Mouse (Mus musculus): ENCODE results near the gene Rfc2. TPM values are rescaled to one million over a fixed set of nuclear protein-coding genes. Genes with fewer than 3 reads are reported as not detected.

Rfc2 gene
- polyA plus RNA-seq, 1 experiment from 2014 or later, result 375 TPM

DNA sequence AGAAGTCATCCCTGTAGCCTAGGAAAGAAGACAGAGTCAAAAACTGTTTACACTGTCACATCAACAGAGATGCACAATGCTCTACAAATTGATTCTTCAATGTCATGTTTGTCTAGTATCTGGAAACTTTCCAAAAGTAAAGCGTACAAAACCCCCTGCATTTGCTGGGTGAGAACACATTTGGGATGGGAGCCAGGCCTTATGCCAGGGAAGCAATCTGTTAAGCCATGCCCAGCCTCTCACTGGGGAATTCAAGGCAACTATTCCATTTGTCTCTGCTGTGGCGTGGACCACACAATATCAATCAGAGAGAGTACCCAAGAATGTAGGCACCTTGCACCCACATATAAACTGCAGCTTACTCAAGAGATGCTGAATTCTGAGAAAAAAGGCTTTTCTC is 40.9 kb downstream of the Rfc2 start:
- WGBS, result 91% methylated on average over 2 of the region's 2 CpGs

DNA sequence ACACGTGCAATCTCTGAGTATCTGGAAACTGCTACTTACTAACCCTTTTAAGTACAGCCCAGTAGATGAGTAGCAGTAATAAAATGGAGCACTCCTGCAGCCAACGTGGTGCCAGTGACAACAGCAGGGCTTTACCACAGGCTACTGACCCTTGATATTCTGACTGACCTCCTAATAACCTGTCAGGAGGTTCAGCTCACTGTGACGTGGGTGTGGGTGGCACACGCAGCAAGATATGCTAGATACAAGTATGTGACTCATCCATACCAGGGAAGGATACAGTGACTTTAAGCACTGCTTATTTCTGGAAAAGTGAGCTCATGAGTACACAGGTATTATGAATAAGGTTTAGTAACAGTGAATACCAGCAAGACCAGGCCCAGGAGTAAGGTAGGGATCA is 48.3 kb downstream of the Rfc2 start:
- no peaks in the 10 kb centered on the region for H3K27me3 ChIP-seq (ENCODE audit: control insufficient read depth, insufficient read depth, low read length)
- H3K9ac ChIP-seq (ENCODE audit: low read length), result no peak overlapping the region
- peaks cover 13% of the 10 kb centered on the region for H3K36me3 ChIP-seq (ENCODE audit: control insufficient read depth, insufficient read depth, low read length)
- WGBS, result 83% methylated on average over 4 of the region's 4 CpGs
- no peak for ATAC-seq (replicated peaks; ENCODE audit: low FRiP score)
- H3K27ac ChIP-seq (ENCODE audit: low read depth, low read length), result no peak overlapping the region
- no peak overlapping the region for H3K4me3 ChIP-seq (ENCODE audit: low read depth, low read length)
- no peaks in the 10 kb centered on the region for H3K9me3 ChIP-seq (ENCODE audit: control insufficient read depth, low read length)
- H3K4me1 ChIP-seq (replicated peaks; ENCODE audit: control insufficient read depth, insufficient read depth, low read length), result no peaks in the 10 kb centered on the region
- DNase-seq (ENCODE audit: low spot score), result no peak
- H3K4me2 ChIP-seq (ENCODE audit: low read depth, low read length, severe bottlenecking), result no peak overlapping the region

More for the DNA sequence above, 40.9 kb downstream of the Rfc2 start:
- Histone ChIP-seq H3K9ac (ENCODE audit: low read length) (no peak overlapping the region), H3K4me1 (replicated peaks; ENCODE audit: control insufficient read depth, insufficient read depth, low read length) (no peaks in the 10 kb centered on the region), H3K4me2 (ENCODE audit: low read depth, low read length, severe bottlenecking) (no peak overlapping the region), H3K36me3 (ENCODE audit: control insufficient read depth, insufficient read depth, low read length) (peaks cover 48% of the 10 kb centered on the region), H3K27me3 (ENCODE audit: control insufficient read depth, insufficient read depth, low read length) (no peaks in the 10 kb centered on the region), H3K4me3 (ENCODE audit: low read depth, low read length) (no peak overlapping the region), H3K27ac (ENCODE audit: low read depth, low read length) (no peak overlapping the region), H3K9me3 (ENCODE audit: control insufficient read depth, low read length) (no peaks in the 10 kb centered on the region)
- no peak for DNase-seq (ENCODE audit: low spot score)
- no peak for ATAC-seq (replicated peaks; ENCODE audit: low FRiP score)

DNA sequence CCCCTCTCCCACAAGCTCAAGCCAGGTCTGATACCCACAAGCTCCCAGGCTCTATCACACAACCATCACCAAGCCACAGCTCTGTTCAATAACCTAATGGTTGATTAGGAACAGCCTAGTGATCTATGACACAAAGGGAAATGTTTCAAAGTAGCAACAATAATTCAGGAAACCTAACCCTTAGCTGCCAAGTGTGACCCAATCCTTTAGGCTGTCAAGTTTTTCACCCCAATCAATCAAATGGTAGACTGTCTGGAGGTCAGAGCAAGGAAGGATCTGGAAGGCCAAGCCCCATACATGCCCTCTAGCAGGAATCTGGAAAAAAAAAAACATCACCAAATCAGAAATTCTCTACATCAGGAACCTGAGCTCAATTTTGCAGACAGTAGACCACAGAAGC is 49.7 kb downstream of the Rfc2 start:
- H3K4me2 ChIP-seq (ENCODE audit: low read depth, low read length, severe bottlenecking), result no peak overlapping the region
- H3K4me1 ChIP-seq (replicated peaks; ENCODE audit: control insufficient read depth, insufficient read depth, low read length), result no peaks in the 10 kb centered on the region
- H3K27me3 ChIP-seq (ENCODE audit: control insufficient read depth, insufficient read depth, low read length), result no peaks in the 10 kb centered on the region
- no peaks in the 10 kb centered on the region for H3K9me3 ChIP-seq (ENCODE audit: control insufficient read depth, low read length)
- no peak for DNase-seq (ENCODE audit: low spot score)
- no peak overlapping the region for H3K4me3 ChIP-seq (ENCODE audit: low read depth, low read length)
- H3K9ac ChIP-seq (ENCODE audit: low read length), result no peak overlapping the region
- no peak for ATAC-seq (replicated peaks; ENCODE audit: low FRiP score)
- peaks cover under 1% of the 10 kb centered on the region; the same call in 1 of the 2 replicates for H3K36me3 ChIP-seq (ENCODE audit: control insufficient read depth, insufficient read depth, low read length)
- H3K27ac ChIP-seq (ENCODE audit: low read depth, low read length), result no peak overlapping the region

DNA sequence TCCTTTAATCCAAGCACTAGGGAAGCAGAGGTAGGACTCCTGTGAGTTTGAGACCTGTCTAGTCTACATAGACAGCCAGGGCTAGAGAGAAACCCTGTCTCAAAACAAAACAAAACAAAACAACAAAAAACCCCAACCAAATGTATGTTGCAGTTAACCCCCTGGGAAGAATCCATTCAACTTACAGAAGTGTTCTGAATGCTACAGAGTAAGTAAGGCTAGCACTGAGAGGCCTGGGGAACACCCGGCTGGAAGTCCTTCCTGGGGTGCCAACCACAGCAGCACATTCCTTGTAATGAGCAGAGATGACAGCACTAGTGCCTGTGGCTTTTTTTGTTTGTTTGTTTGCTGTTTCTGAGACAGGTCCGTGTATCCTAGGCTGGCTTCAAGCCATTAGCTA is 51.7 kb downstream of the Rfc2 start:
- Histone ChIP-seq H3K9me3 (ENCODE audit: control insufficient read depth, low read length) (no peaks in the 10 kb centered on the region), H3K27ac (ENCODE audit: low read depth, low read length) (no peak overlapping the region), H3K9ac (ENCODE audit: low read length) (no peak overlapping the region), H3K27me3 (ENCODE audit: control insufficient read depth, insufficient read depth, low read length) (no peaks in the 10 kb centered on the region), H3K4me1 (replicated peaks; ENCODE audit: control insufficient read depth, insufficient read depth, low read length) (peaks cover 3% of the 10 kb centered on the region), H3K36me3 (ENCODE audit: control insufficient read depth, insufficient read depth, low read length) (no peaks in the 10 kb centered on the region; the same call in 1 of the 2 replicates), H3K4me2 (ENCODE audit: low read depth, low read length, severe bottlenecking) (no peak overlapping the region), H3K4me3 (ENCODE audit: low read depth, low read length) (no peak overlapping the region)
- ATAC-seq (replicated peaks; ENCODE audit: low FRiP score), result no peak
- DNase-seq (ENCODE audit: low spot score), result no peak
- WGBS, result 73% methylated on average over 2 of the region's 2 CpGs

DNA sequence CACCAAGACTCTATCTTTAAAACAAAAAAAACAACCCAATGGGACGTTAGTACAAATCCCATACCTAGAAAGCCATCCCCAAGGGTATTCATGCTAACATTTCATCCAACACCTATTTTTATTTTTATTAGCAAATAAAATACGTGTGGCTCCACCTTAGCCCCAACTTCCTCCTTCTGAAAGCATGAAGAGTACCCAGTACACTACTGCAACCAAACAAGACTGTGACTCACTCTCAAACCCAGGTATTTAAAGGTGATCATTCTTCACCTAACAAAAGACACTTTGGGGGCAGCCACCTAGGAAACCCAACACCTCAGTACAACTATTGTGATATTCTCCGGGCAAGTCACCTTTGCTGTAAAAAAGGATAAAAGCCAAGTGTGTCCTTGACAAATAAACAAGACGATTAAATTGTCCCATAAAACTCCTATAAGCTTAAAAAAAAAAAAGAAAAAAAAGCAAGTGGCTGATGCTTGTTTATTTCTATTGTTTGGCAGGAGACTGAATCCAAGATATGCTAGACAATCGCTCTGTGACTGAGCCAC is 56.7 kb downstream of the Rfc2 start:
- no peak for ATAC-seq (replicated peaks; ENCODE audit: low FRiP score)

DNA sequence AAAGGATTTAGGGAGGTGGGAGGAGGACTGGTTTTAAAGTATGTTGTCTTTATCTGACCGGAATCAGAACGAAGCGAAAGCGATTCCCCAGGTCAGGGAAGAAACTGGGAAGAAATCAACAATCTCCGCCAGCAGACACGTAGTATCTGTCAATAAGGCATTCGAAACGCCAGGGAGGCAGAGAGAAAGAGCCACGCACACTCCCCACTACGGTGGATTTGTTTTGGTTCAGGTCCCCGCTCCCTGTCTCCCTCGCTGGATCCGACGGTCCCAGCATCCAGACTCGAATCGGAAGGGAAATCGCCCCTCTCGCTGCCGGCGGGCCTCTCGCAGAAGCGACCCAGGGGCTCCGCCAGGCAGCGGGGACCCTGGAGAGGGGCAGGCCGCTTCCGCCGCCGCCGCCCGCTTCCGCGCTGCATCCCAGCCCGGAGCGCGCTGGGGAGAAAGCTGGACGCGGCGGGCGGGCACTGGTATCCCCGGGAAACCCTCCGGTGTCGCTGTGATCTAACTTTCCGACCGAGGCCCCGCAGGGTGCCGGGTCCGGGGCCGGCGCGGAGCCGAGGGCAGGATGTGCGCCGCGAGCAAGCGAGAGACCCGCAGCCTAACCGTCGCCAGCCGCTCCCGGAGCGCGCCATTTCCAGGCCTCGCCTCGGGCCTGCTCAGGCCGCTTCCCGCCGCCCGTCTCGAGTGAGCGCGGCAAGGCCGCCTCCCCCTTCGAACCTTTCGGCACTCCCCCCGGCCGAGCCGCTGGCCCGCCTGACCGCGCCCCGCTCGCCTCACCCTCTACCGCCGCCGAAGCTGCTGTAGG is 57.5 kb downstream of the Rfc2 start:
- no peaks in the 10 kb centered on the region; the same call in 1 of the 2 replicates for H3K36me3 ChIP-seq (ENCODE audit: control insufficient read depth, insufficient read depth, low read length)
- no peak for DNase-seq (ENCODE audit: low spot score)
- H3K9me3 ChIP-seq (ENCODE audit: control insufficient read depth, low read length), result no peaks in the 10 kb centered on the region
- peak overlapping the region; percentile 99 for H3K9ac ChIP-seq (ENCODE audit: low read length)
- H3K4me1 ChIP-seq (replicated peaks; ENCODE audit: control insufficient read depth, insufficient read depth, low read length), result peaks cover 6% of the 10 kb centered on the region
- H3K27me3 ChIP-seq (ENCODE audit: control insufficient read depth, insufficient read depth, low read length), result no peaks in the 10 kb centered on the region
- ATAC-seq (replicated peaks; ENCODE audit: low FRiP score), result peak; percentile 73
- H3K27ac ChIP-seq (ENCODE audit: low read depth, low read length), result peak overlapping the region; percentile 85
- WGBS, result under 1% methylated on average over 83 of the region's 85 CpGs
- H3K4me2 ChIP-seq (ENCODE audit: low read depth, low read length, severe bottlenecking), result peak overlapping the region; percentile 87
- H3K4me3 ChIP-seq (ENCODE audit: low read depth, low read length), result peak overlapping the region; percentile 99

More for the DNA sequence above, 56.7 kb downstream of the Rfc2 start:
- no peak for DNase-seq (ENCODE audit: low spot score)
- Histone ChIP-seq H3K4me2 (ENCODE audit: low read depth, low read length, severe bottlenecking) (peak overlapping the region; percentile 87), H3K27me3 (ENCODE audit: control insufficient read depth, insufficient read depth, low read length) (no peaks in the 10 kb centered on the region), H3K9me3 (ENCODE audit: control insufficient read depth, low read length) (no peaks in the 10 kb centered on the region), H3K36me3 (ENCODE audit: control insufficient read depth, insufficient read depth, low read length) (no peaks in the 10 kb centered on the region; the same call in 1 of the 2 replicates), H3K27ac (ENCODE audit: low read depth, low read length) (no peak overlapping the region), H3K9ac (ENCODE audit: low read length) (peak overlapping the region; percentile 99), H3K4me1 (replicated peaks; ENCODE audit: control insufficient read depth, insufficient read depth, low read length) (peaks cover 6% of the 10 kb centered on the region), H3K4me3 (ENCODE audit: low read depth, low read length) (peak overlapping the region; percentile 99)
- WGBS, result 39% methylated on average over 5 of the region's 5 CpGs

DNA sequence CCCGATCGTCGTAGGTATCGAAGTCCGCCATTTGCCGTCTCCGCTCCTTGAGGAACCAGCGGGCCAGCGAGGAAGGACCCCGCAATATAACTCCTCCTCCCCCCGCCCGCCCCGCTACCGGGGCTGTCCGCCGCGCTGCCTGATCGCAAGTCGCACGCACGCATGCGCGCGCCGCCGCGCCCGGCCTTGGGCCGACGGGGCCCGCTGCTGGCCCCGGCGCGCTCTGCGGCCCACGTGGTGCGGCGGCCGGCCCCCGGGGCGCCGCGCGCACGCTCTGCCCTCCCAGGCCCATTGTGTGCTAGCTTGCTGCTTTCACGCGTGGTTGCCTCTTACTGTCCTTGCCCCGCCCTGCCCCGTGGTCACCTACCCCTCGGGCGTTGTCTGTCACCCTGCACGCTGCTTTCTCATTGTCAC is 58.1 kb downstream of the Rfc2 start, which contains the start of gene Eif4h:
Eif4h (minus strand) TSS at position 222 of the 414 bp plus-strand sequence.
- under 1% methylated on average over 52 of the region's 52 CpGs for WGBS

DNA sequence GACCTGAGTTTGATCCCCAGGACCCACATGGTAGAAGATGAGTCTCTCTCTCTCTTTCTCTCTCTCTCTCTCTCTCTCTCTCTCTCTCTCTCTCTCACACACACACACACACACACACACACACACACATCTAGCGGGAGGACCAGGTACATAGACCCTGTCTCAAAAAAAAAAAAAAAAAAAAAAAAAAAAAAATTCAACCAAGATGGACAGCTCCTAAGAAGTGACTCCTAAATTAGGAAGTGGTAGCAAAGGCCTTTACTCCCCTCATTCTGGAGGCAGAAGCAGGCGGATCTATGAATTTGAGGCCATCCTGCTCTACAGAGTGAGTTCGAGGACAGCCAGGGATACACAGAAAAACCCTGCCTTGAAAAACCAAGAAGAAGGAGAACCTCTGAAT is 59.2 kb downstream of the Rfc2 start:
- ATAC-seq (replicated peaks; ENCODE audit: low FRiP score), result no peak
- no peak overlapping the region for H3K27ac ChIP-seq (ENCODE audit: low read depth, low read length)
- 86% methylated on average over 3 of the region's 3 CpGs for WGBS

More for the DNA sequence above, 58.1 kb downstream of the Rfc2 start, which contains the start of gene Eif4h:
- Histone ChIP-seq H3K4me2 (ENCODE audit: low read depth, low read length, severe bottlenecking) (peak within 1 kb of the TSS; percentile 87), H3K9ac (ENCODE audit: low read length) (peak within 1 kb of the TSS; percentile 99), H3K4me3 (ENCODE audit: low read depth, low read length) (peak within 1 kb of the TSS; percentile 99), H3K36me3 (ENCODE audit: control insufficient read depth, insufficient read depth, low read length) (no peaks in the 10 kb centered on the region; the same call in 1 of the 2 replicates), H3K9me3 (ENCODE audit: control insufficient read depth, low read length) (no peaks in the 10 kb centered on the region), H3K27me3 (ENCODE audit: control insufficient read depth, insufficient read depth, low read length) (no peaks in the 10 kb centered on the region), H3K4me1 (replicated peaks; ENCODE audit: control insufficient read depth, insufficient read depth, low read length) (peaks cover 6% of the 10 kb centered on the region), H3K27ac (ENCODE audit: low read depth, low read length) (peak within 1 kb of the TSS; percentile 85)
- DNase-seq (ENCODE audit: low spot score) (peak; percentile 99), ATAC-seq (replicated peaks; ENCODE audit: low FRiP score) (peak; percentile 95)

More for the DNA sequence above, 59.2 kb downstream of the Rfc2 start:
- Histone ChIP-seq H3K4me3 (ENCODE audit: low read depth, low read length) (no peak overlapping the region), H3K27me3 (ENCODE audit: control insufficient read depth, insufficient read depth, low read length) (no peaks in the 10 kb centered on the region), H3K36me3 (ENCODE audit: control insufficient read depth, insufficient read depth, low read length) (no peaks in the 10 kb centered on the region; the same call in 1 of the 2 replicates), H3K4me1 (replicated peaks; ENCODE audit: control insufficient read depth, insufficient read depth, low read length) (peaks cover 6% of the 10 kb centered on the region), H3K9me3 (ENCODE audit: control insufficient read depth, low read length) (no peaks in the 10 kb centered on the region), H3K9ac (ENCODE audit: low read length) (no peak overlapping the region), H3K4me2 (ENCODE audit: low read depth, low read length, severe bottlenecking) (no peak overlapping the region)
- no peak for DNase-seq (ENCODE audit: low spot score)

All from forebrain, embryonic 11.5 days (tissue).